Mouse (Mus musculus) kidney, embryonic 16.5 days (tissue): ENCODE results near the gene Aunip. TPM values are rescaled to one million over a fixed set of nuclear protein-coding genes. Genes with fewer than 3 reads are reported as not detected.
"Not testable (repeated sequence)": the region's sequence is repeated elsewhere in the genome, so short reads cannot be mapped to it uniquely, and the experiment has no call there.

Experiments
- ATAC-seq: fragments of 200-750 bp; cut with Nextera tagmentation; 2 replicates; pipeline ENCODE4 v1.8.0; 2017; ENCODE audit warnings: moderate TSS enrichment; ENCODE audit not compliant: low FRiP score, low TSS enrichment
- H3K27ac ChIP-seq: fragments of 300-500 bp; sonication (generic); 2 replicates; pipeline ENCODE4 v1.5.1; 2014; ENCODE audit warnings: low read length
- H3K27me3 ChIP-seq: fragments of 300-500 bp; sonication (generic); 2 replicates; pipeline ENCODE4 v1.6.1; 2014; ENCODE audit warnings: low read length, control low read depth, mixed read lengths; ENCODE audit not compliant: insufficient read depth
- H3K36me3 ChIP-seq: fragments of 300-500 bp; sonication (generic); 2 replicates; pipeline ENCODE4 v1.6.1; 2014; ENCODE audit warnings: low read length, control low read depth, mixed read lengths; ENCODE audit not compliant: insufficient read depth
- H3K4me1 ChIP-seq: fragments of 300-500 bp; sonication (generic); 2 replicates; pipeline ENCODE4 v1.6.1; 2014; ENCODE audit warnings: low read length, control low read depth, mixed read lengths; ENCODE audit not compliant: insufficient read depth
- H3K4me2 ChIP-seq: fragments of 300-500 bp; sonication (generic); replicated peaks from 2 replicates; pipeline ENCODE4 v1.6.1; 2014; ENCODE audit warnings: low read depth, low read length
- H3K4me3 ChIP-seq: fragments of 300-500 bp; sonication (generic); 2 replicates; pipeline ENCODE4 v1.5.1; 2014; ENCODE audit warnings: mild to moderate bottlenecking, low read length
- H3K9ac ChIP-seq: fragments of 300-500 bp; sonication (generic); replicated peaks from 2 replicates; pipeline ENCODE4 v1.6.1; 2014; ENCODE audit warnings: low read length
- H3K9me3 ChIP-seq: fragments of 300-500 bp; sonication (generic); 2 replicates; pipeline ENCODE4 v1.6.1; 2016; ENCODE audit warnings: low read length, control low read depth
- WGBS: fragments of 180-500 bp; shearing (Covaris S2); extraction: QIAGEN DNeasy Blood & Tissue Kit; methylation state at CpG from one replicate; pipeline ENCODE4 v1.1.7; 2014; 5-methylcytosine and 5-hydroxymethylcytosine counted together
- polyA plus RNA-seq: library from polyadenylated mRNA; unstranded; fragments of >200 nt; fragmentation: Nextera tagmentation; extraction: Ambion mirVana; gene quantifications from 2 replicates; pipeline ENCODE4 v1.2.1, GENCODE M21; 2015

Gene Aunip
- polyA plus RNA-seq, 1 experiment from 2014 or later, result 16.3 TPM

DNA sequence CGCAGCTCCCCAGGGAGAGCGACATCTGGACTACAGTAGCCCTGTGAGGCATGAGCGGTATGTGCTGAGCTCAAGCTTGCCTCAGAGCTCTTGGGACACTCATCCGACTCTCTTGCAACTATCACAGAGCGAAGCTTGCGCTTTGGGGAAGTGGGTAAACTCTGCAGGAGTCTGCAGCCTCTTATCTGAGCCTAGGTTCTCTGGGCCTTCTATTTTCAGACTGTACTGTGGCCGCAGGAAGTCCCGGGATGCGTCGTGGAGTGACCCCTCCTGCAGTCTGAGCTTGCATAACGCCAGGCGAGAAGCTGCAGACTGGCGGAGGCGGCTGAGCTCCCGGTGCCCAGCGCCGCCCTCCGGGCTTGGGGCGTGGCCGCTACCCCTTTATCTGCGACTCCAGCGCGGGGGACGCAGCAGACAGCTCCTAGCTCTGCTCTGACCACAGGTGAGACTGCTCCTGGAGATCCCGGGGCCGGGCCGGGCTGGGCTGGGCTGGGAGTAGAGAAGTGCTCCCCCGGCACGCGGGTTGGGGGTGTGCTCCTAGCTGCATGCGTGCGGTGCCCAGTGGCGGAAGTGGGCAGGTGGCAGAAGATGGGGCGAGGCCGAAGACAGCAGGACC is 14.1 kb upstream of the Aunip start, which contains the start of gene Paqr7:
TSS of gene Paqr7 (plus strand) at position 103 of the 616 bp plus-strand sequence.
- 7% methylated on average over 35 of the region's 35 CpGs for WGBS
- H3K27ac ChIP-seq, result peak within 1 kb of the TSS; percentile 7; the same call in 1 of the 2 replicates

DNA sequence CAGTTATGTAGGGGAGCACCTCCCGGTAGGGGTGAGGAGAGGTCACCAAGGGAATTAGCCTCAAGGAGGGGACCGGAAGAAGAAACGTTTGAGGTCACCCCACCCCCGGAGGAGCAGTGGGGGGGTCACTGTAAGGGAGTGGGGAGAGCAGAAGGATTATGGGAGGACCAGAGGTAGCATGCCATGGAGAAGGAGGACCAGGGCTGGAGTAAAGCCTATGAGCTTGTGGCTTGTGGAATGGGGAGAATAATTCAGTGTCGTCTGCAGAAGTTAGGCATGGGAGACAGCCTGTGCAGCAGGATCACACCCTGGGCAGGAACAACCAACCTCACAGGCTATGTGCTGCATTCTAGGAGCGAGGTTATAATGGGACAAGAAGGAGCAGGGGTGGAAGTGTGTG is 13.6 kb upstream of the Aunip start:
- peak overlapping the region; percentile 53 for H3K9ac ChIP-seq
- ATAC-seq, result peak; percentile 20; the same call in 1 of the 2 replicates
- WGBS, result 13% methylated on average over 6 of the region's 6 CpGs
- H3K4me3 ChIP-seq, result peak overlapping the region; percentile 59
- H3K4me1 ChIP-seq, result peaks cover 30% of the 10 kb centered on the region
- H3K9me3 ChIP-seq, result no peaks in the 10 kb centered on the region
- peak overlapping the region; percentile 96 for H3K4me2 ChIP-seq
- H3K27ac ChIP-seq, result no peak overlapping the region; the same call in 1 of the 2 replicates
- no peaks in the 10 kb centered on the region for H3K36me3 ChIP-seq
- H3K27me3 ChIP-seq, result no peaks in the 10 kb centered on the region

More for the DNA sequence above, 14.1 kb upstream of the Aunip start, which contains the start of gene Paqr7:
- no peaks in the 10 kb centered on the region for H3K36me3 ChIP-seq
- peak; percentile 81 for ATAC-seq
- peak within 1 kb of the TSS; percentile 53 for H3K9ac ChIP-seq
- H3K4me1 ChIP-seq, result peaks cover 30% of the 10 kb centered on the region
- no peaks in the 10 kb centered on the region for H3K27me3 ChIP-seq
- H3K9me3 ChIP-seq, result no peaks in the 10 kb centered on the region
- peak within 1 kb of the TSS; percentile 59 for H3K4me3 ChIP-seq
- H3K4me2 ChIP-seq, result peak within 1 kb of the TSS; percentile 96

- H3K27ac ChIP-seq, result no peak overlapping the region
- H3K9me3 ChIP-seq, result no peaks in the 10 kb centered on the region
- H3K4me1 ChIP-seq, result peaks cover 30% of the 10 kb centered on the region
- no peak overlapping the region for H3K4me2 ChIP-seq
- no peak for ATAC-seq
- WGBS, result 79% methylated on average over 12 of the region's 12 CpGs
- H3K4me3 ChIP-seq, result no peak overlapping the region
- H3K9ac ChIP-seq, result no peak overlapping the region
- no peaks in the 10 kb centered on the region for H3K36me3 ChIP-seq
- H3K27me3 ChIP-seq, result no peaks in the 10 kb centered on the region
These were observed 12.6 kb upstream of the Aunip start for GRCm38 (mm10) chr4:134497986-134498731.

DNA sequence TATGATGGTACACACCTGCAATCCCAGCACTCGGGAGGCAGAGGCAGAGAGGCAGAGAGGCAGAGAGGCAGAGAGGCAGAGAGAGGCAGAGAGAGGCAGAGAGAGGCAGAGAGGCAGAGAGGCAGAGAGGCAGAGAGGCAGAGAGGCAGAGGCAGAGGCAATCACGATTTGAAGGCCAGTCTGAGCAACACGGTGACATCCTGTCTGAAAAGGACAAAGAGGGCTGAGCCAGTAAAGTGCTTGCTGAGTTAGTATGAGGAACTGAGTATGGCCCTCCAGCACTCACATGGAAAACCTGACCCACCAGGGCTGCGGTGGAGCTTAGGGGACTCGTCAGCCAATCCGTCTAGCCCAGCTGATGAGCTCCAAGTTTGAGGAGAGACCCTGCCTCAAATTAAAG is 11.8 kb upstream of the Aunip start:
- H3K27me3 ChIP-seq, H3K4me3 ChIP-seq, H3K9ac ChIP-seq, H3K9me3 ChIP-seq, ATAC-seq, H3K4me2 ChIP-seq, H3K27ac ChIP-seq, H3K36me3 ChIP-seq: not testable (repeated sequence)
- H3K4me1 ChIP-seq, result peaks cover 30% of the 10 kb centered on the region
- 86% methylated on average over 6 of the region's 6 CpGs for WGBS

DNA sequence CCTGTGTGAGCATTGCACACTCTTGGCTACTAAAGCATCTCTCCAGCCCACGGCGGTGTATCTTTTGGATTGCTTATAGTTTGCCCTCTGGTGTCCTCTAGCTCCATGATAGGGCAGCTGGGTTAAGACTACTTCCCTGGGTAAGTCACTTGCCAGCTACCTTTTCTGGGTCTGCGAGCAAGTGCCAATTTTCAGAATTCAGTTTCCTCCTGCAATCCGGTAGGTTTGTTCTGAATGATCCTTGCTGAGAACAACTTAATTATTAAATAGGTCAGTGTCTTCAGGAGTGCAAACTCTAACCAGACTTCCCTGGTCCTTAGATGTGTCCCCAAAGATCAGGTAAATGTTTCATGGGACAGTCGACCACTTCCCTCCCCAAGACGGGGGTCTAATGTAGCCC is 9.7 kb upstream of the Aunip start:
- WGBS, result 84% methylated on average over 6 of the region's 6 CpGs

GRCm38 (mm10) chr4:134503686-134504357 is 7.0 kb upstream of the Aunip start:
- Histone ChIP-seq H3K4me2 (no peak overlapping the region), H3K4me3 (no peak overlapping the region), H3K27me3 (no peaks in the 10 kb centered on the region), H3K9me3 (no peaks in the 10 kb centered on the region), H3K36me3 (no peaks in the 10 kb centered on the region), H3K9ac (no peak overlapping the region), H3K4me1 (no peaks in the 10 kb centered on the region), H3K27ac (no peak overlapping the region)
- ATAC-seq, result no peak
- WGBS, result 74% methylated on average over 4 of the region's 4 CpGs

More for the DNA sequence above, 9.7 kb upstream of the Aunip start:
- no peak for ATAC-seq
- Histone ChIP-seq H3K9me3 (no peaks in the 10 kb centered on the region), H3K4me1 (peaks cover 13% of the 10 kb centered on the region), H3K27ac (no peak overlapping the region), H3K4me3 (no peak overlapping the region), H3K9ac (no peak overlapping the region), H3K27me3 (no peaks in the 10 kb centered on the region), H3K4me2 (no peak overlapping the region), H3K36me3 (no peaks in the 10 kb centered on the region)

DNA sequence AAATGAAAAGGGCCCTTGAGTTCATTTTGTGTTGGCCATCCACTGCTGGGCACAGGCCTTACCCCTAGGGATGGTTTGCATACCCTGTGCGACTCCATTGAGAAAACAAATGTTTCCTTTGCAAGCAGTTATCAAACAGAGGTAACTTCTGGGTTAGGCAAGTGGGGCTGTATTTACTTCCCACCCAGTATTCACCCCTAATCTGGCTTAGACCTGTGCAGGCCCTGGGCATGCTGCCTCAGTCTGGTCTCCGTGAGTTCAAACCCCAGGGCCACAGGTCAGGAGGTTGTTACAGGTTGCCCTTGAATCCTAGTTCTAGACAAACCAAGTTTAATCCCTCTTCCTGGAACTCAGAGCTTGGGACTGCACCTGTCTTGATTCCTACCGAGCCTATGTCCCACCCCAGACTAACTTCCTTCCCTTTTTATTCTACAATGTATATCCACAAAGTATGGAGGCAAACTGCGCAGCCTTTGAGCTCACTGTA is 5.5 kb upstream of the Aunip start:
- 87% methylated on average over 4 of the region's 4 CpGs for WGBS
- no peaks in the 10 kb centered on the region for H3K27me3 ChIP-seq
- no peaks in the 10 kb centered on the region for H3K4me1 ChIP-seq
- H3K9ac ChIP-seq, result no peak overlapping the region
- no peak overlapping the region for H3K4me2 ChIP-seq
- no peaks in the 10 kb centered on the region for H3K9me3 ChIP-seq
- H3K36me3 ChIP-seq, result no peaks in the 10 kb centered on the region
- no peak overlapping the region for H3K27ac ChIP-seq
- no peak for ATAC-seq
- no peak overlapping the region for H3K4me3 ChIP-seq

- no peak overlapping the region for H3K9ac ChIP-seq
- no peaks in the 10 kb centered on the region for H3K27me3 ChIP-seq
- no peak for ATAC-seq
- H3K27ac ChIP-seq, result no peak overlapping the region
- no peaks in the 10 kb centered on the region for H3K36me3 ChIP-seq
- 78% methylated on average over 3 of the region's 4 CpGs for WGBS
- no peak overlapping the region for H3K4me3 ChIP-seq
- H3K4me1 ChIP-seq, result no peaks in the 10 kb centered on the region
- H3K9me3 ChIP-seq, result no peaks in the 10 kb centered on the region
- no peak overlapping the region for H3K4me2 ChIP-seq
These were observed 4.7 kb upstream of the Aunip start for GRCm38 (mm10) chr4:134505966-134506594.

- 85% methylated on average over 19 of the region's 19 CpGs for WGBS
- ATAC-seq, result no peak
- Histone ChIP-seq H3K27me3 (no peaks in the 10 kb centered on the region), H3K4me1 (peaks cover 5% of the 10 kb centered on the region), H3K4me2 (no peak overlapping the region), H3K27ac (no peak overlapping the region), H3K36me3 (no peaks in the 10 kb centered on the region), H3K9ac (no peak overlapping the region), H3K9me3 (no peaks in the 10 kb centered on the region), H3K4me3 (no peak overlapping the region)
These were observed 4.1 kb upstream of the Aunip start for GRCm38 (mm10) chr4:134506713-134507112.
